ENCODE assay signal across 24 mouse cellular contexts in genomic region chr15:96035273-96035672, GRCm38 (mm10).
DNase-seq lines count a peak whose midpoint lies in the region; ATAC-seq and TF ChIP-seq lines count a peak whose summit lies in the region.
"Had no signal": no experiment of that assay in that cellular context is flagged by ENCODE, and none has a peak within 500 bp of the region (broad histone marks: within the 10 kb centered on the region; RNA-seq: fewer than 3 reads in every experiment).

No protein-coding gene starts in this region.

- 41% methylated on average over 12 of the region's 12 CpGs for WGBS in intestine, embryonic 16.5 days
- WGBS in lung, postnatal 0 days = 11% methylated on average over 12 of the region's 12 CpGs
- WGBS in stomach, embryonic 14.5 days = 51% methylated on average over 12 of the region's 12 CpGs

- TF ChIP-seq EP300 in lung, postnatal 0 days (IDR thresholded peaks at IDR 0.05) = peak; percentile 97

- H3K9me3 ChIP-seq in intestine, embryonic 16.5 days (ENCODE audit: control insufficient read depth, low read length) = no peaks in the 10 kb centered on the region
- no peaks in the 10 kb centered on the region for H3K9me3 ChIP-seq in lung, postnatal 0 days (ENCODE audit: low read length)
- no peaks in the 10 kb centered on the region for H3K9me3 ChIP-seq in stomach, embryonic 14.5 days (ENCODE audit: control insufficient read depth, low read depth, low read length)
- H3K9me3 ChIP-seq: embryonic facial prominence, embryonic 10.5 days; forebrain, embryonic 10.5 days; hindbrain, embryonic 15.5 days; limb, embryonic 15.5 days had no signal

- peak overlapping the region; percentile 34; the same call in 1 of the 2 replicates for H3K4me2 ChIP-seq in intestine, embryonic 16.5 days (ENCODE audit: low read depth, low read length)
- H3K4me2 ChIP-seq in lung, postnatal 0 days (replicated peaks; ENCODE audit: low read depth, low read length) = peak overlapping the region; percentile 34
- H3K4me2 ChIP-seq in stomach, embryonic 14.5 days (replicated peaks; ENCODE audit: low read depth, low read length) = no peak overlapping the region
- H3K4me2 ChIP-seq: hindbrain, embryonic 15.5 days; limb, embryonic 15.5 days; midbrain, embryonic 11.5 days had no signal

- no peak overlapping the region for H3K9ac ChIP-seq in intestine, embryonic 16.5 days (ENCODE audit: low read depth, low read length)
- H3K9ac ChIP-seq in lung, postnatal 0 days (replicated peaks; ENCODE audit: low read depth) = no peak overlapping the region
- H3K9ac ChIP-seq in stomach, embryonic 14.5 days (replicated peaks; ENCODE audit: low read depth, low read length) = no peak overlapping the region
- H3K9ac ChIP-seq: forebrain, postnatal 0 days; hindbrain, embryonic 15.5 days; limb, embryonic 15.5 days; liver, embryonic 14.5 days had no signal

- DNase-seq in R1 (ENCODE audit: low read depth, low spot score) = peak; percentile 10
- peak; percentile 73 for DNase-seq in lung, postnatal 0 days (ENCODE audit: low spot score)
- DNase-seq in cerebellum, postnatal 25 days = no peak
- DNase-seq in thymus, postnatal 10 days (ENCODE audit: low spot score in 2 of 2) = no peak
- no peak for DNase-seq in kidney, adult 9 months
- DNase-seq: adrenal gland, postnatal 10 days; B cell, adult 2 months; cerebellum, adult 9-10 months; forebrain, postnatal 0 days; gastrocnemius, postnatal 36 days; heart, adult 2 months; kidney, postnatal 4 days; left cerebral cortex, postnatal 4 days; thymus, postnatal 25 days had no signal

- no peak overlapping the region for H3K27ac ChIP-seq in intestine, embryonic 16.5 days (ENCODE audit: low read length)
- no peak overlapping the region for H3K27ac ChIP-seq in lung, postnatal 0 days (ENCODE audit: low read length)
- H3K27ac ChIP-seq in stomach, embryonic 14.5 days (ENCODE audit: low read length) = no peak overlapping the region; the same call in 1 of the 2 replicates
- H3K27ac ChIP-seq: embryonic facial prominence, embryonic 10.5 days; forebrain, embryonic 10.5 days; heart, adult 2 months; hindbrain, embryonic 15.5 days; limb, embryonic 15.5 days; liver, embryonic 14.5 days had no signal

- no peak for ATAC-seq in intestine, embryonic 16.5 days
- peak; percentile 95 for ATAC-seq in lung, postnatal 0 days
- ATAC-seq in stomach, embryonic 14.5 days (ENCODE audit: insufficient number of reproducible peaks, insufficient read depth, low FRiP score, low read depth) = 0 out of 2 replicates have a peak, but pooled peaks have one; percentile 37
- ATAC-seq: forebrain, postnatal 0 days had no signal

- no peaks in the 10 kb centered on the region for H3K36me3 ChIP-seq in intestine, embryonic 16.5 days (ENCODE audit: control insufficient read depth, insufficient read depth, low read length)
- no peaks in the 10 kb centered on the region for H3K36me3 ChIP-seq in lung, postnatal 0 days (ENCODE audit: insufficient read depth, low read length)
- H3K36me3 ChIP-seq in stomach, embryonic 14.5 days (ENCODE audit: control insufficient read depth, insufficient read depth, low read length) = no peaks in the 10 kb centered on the region
- H3K36me3 ChIP-seq: embryonic facial prominence, embryonic 10.5 days; forebrain, embryonic 10.5 days; G1E; hindbrain, embryonic 15.5 days; limb, embryonic 15.5 days had no signal

- H3K4me1 ChIP-seq in intestine, embryonic 16.5 days (ENCODE audit: control insufficient read depth, insufficient read depth, low read length) = peaks cover 4% of the 10 kb centered on the region
- 0 out of 2 replicates have a peak, but pooled peaks cover 2% of the 10 kb centered on the region for H3K4me1 ChIP-seq in lung, postnatal 0 days (ENCODE audit: insufficient read depth, low read depth, low read length)
- H3K4me1 ChIP-seq in stomach, embryonic 14.5 days (ENCODE audit: control insufficient read depth, insufficient read depth, low read length) = no peaks in the 10 kb centered on the region
- H3K4me1 ChIP-seq: embryonic facial prominence, embryonic 10.5 days; forebrain, embryonic 10.5 days; hindbrain, embryonic 15.5 days; limb, embryonic 15.5 days had no signal

- TF ChIP-seq CTCF in lung, postnatal 0 days (IDR thresholded peaks at IDR 0.05) = no peak

- H3K27me3 ChIP-seq in intestine, embryonic 16.5 days (replicated peaks; ENCODE audit: control insufficient read depth, insufficient read depth, low read length) = no peaks in the 10 kb centered on the region
- no peaks in the 10 kb centered on the region for H3K27me3 ChIP-seq in lung, postnatal 0 days (replicated peaks; ENCODE audit: insufficient read depth, low read length)
- no peaks in the 10 kb centered on the region for H3K27me3 ChIP-seq in stomach, embryonic 14.5 days (ENCODE audit: control insufficient read depth, insufficient read depth, low read length)
- H3K27me3 ChIP-seq: CH12.LX; hindbrain, embryonic 15.5 days; limb, embryonic 15.5 days had no signal

- no peak overlapping the region for H3K4me3 ChIP-seq in intestine, embryonic 16.5 days (ENCODE audit: low read length)
- H3K4me3 ChIP-seq in lung, postnatal 0 days (ENCODE audit: low read depth, low read length) = no peak overlapping the region
- H3K4me3 ChIP-seq in stomach, embryonic 14.5 days (ENCODE audit: low read depth, low read length) = no peak overlapping the region
- H3K4me3 ChIP-seq: embryonic facial prominence, embryonic 10.5 days; forebrain, embryonic 10.5 days; heart, adult 2 months; hindbrain, embryonic 15.5 days; limb, embryonic 15.5 days had no signal

Comparison
In these comparisons a context has a peak if more than half of its experiments do, and no peak if none do; other contexts are left out.
1. DNase-seq: peak in R1 (single experiment) and lung, postnatal 0 days (single experiment); none in cerebellum, postnatal 25 days (0 of 2), thymus, postnatal 10 days (0 of 2) and kidney, adult 9 months (single experiment).